Mouse (Mus musculus) ES-Bruce4 (cell line): ENCODE data around the gene Zscan2. TPM values are rescaled to one million over a fixed set of nuclear protein-coding genes. Genes with fewer than 3 reads are reported as not detected.

ENCODE experiments used
- H3K27ac ChIP-seq: 2 replicates; pipeline ENCODE4 v1.5.1; 2012; ENCODE audit warnings: low read length, inconsistent platforms; ENCODE audit not compliant: insufficient read depth
- H3K27me3 ChIP-seq: 2 replicates; pipeline ENCODE4 v1.6.1; 2012; ENCODE audit warnings: mild to moderate bottlenecking, low read length, inconsistent platforms; ENCODE audit not compliant: control insufficient read depth, poor library complexity, insufficient read depth, severe bottlenecking
- H3K36me3 ChIP-seq: 2 replicates; pipeline ENCODE4 v1.6.1; 2012; ENCODE audit warnings: inconsistent platforms, mild to moderate bottlenecking, low read length, moderate library complexity; ENCODE audit not compliant: control insufficient read depth, poor library complexity, insufficient read depth, severe bottlenecking
- H3K4me1 ChIP-seq: one replicate; pipeline ENCODE4 v1.8.1; 2011; ENCODE audit warnings: low read length; ENCODE audit not compliant: control insufficient read depth, insufficient read depth
- H3K4me3 ChIP-seq: 2 replicates; pipeline ENCODE4 v1.5.1; 2011; ENCODE audit warnings: low read depth, mild to moderate bottlenecking, low read length
- H3K9ac ChIP-seq: 2 replicates; pipeline ENCODE4 v1.6.1; 2012; ENCODE audit warnings: low read depth, mild to moderate bottlenecking, inconsistent platforms; ENCODE audit not compliant: poor library complexity, severe bottlenecking
- H3K9me3 ChIP-seq: replicated peaks from 2 replicates; pipeline ENCODE4 v1.6.1; 2012; ENCODE audit warnings: mild to moderate bottlenecking, low read length, inconsistent platforms; ENCODE audit not compliant: control insufficient read depth, poor library complexity, insufficient read depth, severe bottlenecking
- CTCF ChIP-seq: IDR thresholded peaks from one replicate; pipeline ENCODE4 v1.8.1; 2011; ENCODE audit warnings: low read depth, low read length
- EP300 ChIP-seq: IDR thresholded peaks from 2 replicates; pipeline ENCODE4 v1.6.1; 2011; ENCODE audit warnings: low read depth, low read length; ENCODE audit not compliant: insufficient read depth
- POLR2A ChIP-seq: IDR thresholded peaks from one replicate; pipeline ENCODE4 v1.8.1; 2011; ENCODE audit warnings: low read length; ENCODE audit not compliant: insufficient read depth
- polyA plus RNA-seq: library from polyadenylated mRNA; stranded (reverse); fragments of >200 nt; gene quantifications from 2 replicates; pipeline ENCODE4 v1.2.4, GENCODE M21; 2011; ENCODE audit warnings: low read depth; ENCODE audit not compliant: missing spikeins, insufficient read depth, insufficient read length

Zscan2 gene
- polyA plus RNA-seq, 1 experiment, result 4.9 TPM

GRCm38 (mm10) chr7:80840937-80841336 is 19.8 kb upstream of the Zscan2 start:
- H3K36me3 ChIP-seq, result no peaks in the 10 kb centered on the region
- no peak overlapping the region for H3K27ac ChIP-seq
- no peak overlapping the region for H3K9ac ChIP-seq
- H3K4me1 ChIP-seq, result peaks cover 6% of the 10 kb centered on the region
- TF ChIP-seq CTCF (no peak), POLR2A (no peak), EP300 (no peak)
- H3K4me3 ChIP-seq, result no peak overlapping the region
- H3K9me3 ChIP-seq, result no peaks in the 10 kb centered on the region
- H3K27me3 ChIP-seq, result no peaks in the 10 kb centered on the region

GRCm38 (mm10) chr7:80842132-80842531 is 18.6 kb upstream of the Zscan2 start:
- Histone ChIP-seq H3K9me3 (no peaks in the 10 kb centered on the region), H3K36me3 (no peaks in the 10 kb centered on the region), H3K27ac (no peak overlapping the region), H3K4me3 (no peak overlapping the region), H3K9ac (no peak overlapping the region), H3K27me3 (no peaks in the 10 kb centered on the region), H3K4me1 (peaks cover 6% of the 10 kb centered on the region)
- TF ChIP-seq POLR2A (no peak), EP300 (peak; percentile 25; the same call in 1 of the 2 replicates)

- TF ChIP-seq EP300 (no peak), CTCF (no peak), POLR2A (no peak)
- H3K4me1 ChIP-seq, result peaks cover 6% of the 10 kb centered on the region
- H3K4me3 ChIP-seq, result no peak overlapping the region
- no peaks in the 10 kb centered on the region for H3K27me3 ChIP-seq
- H3K27ac ChIP-seq, result no peak overlapping the region
- no peak overlapping the region for H3K9ac ChIP-seq
- H3K36me3 ChIP-seq, result no peaks in the 10 kb centered on the region
- H3K9me3 ChIP-seq, result no peaks in the 10 kb centered on the region
Measured at GRCm38 (mm10) chr7:80843176-80843575, 17.5 kb upstream of the Zscan2 start.

DNA sequence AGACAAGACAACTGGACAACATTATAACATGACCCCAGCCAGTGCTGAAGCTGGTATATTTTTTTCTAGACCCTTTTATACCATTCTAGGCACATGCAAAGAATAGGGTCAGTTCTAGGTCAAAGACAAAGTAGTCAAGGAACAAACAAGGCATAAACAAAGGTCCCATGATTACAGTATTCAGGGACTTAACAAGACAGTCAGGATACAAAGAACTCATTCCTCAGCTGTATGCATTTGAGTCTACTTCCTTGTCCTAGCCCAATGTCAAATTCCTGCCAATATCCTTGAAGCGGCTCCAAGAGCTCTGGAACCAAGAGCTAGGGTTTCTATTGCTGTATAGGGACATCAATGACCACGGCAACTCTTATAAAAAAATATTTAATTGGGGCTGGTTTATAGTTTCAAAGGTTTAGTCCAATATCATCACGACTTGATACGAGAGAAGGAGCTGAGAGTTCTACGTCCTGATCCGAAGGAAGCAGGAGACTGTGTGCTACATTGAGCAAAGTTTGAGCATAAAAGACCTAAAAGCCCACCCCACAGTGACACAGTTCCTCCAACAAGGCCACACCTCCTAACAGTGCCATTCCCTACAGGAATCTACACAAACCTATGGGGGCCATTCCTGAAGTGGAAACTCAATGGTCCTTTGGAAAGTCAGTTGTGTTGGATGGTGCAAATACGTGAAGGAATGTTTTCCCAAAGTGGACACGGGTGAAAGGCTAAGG is 16.6 kb upstream of the Zscan2 start:
- Histone ChIP-seq H3K4me3 (no peak overlapping the region), H3K9me3 (no peaks in the 10 kb centered on the region), H3K27ac (peak overlapping the region; percentile 57), H3K9ac (no peak overlapping the region), H3K27me3 (no peaks in the 10 kb centered on the region), H3K4me1 (peaks cover 4% of the 10 kb centered on the region), H3K36me3 (no peaks in the 10 kb centered on the region)
- TF ChIP-seq CTCF, result no peak
- peak; percentile 37; the same call in 1 of the 2 replicates for TF ChIP-seq EP300
- TF ChIP-seq POLR2A, result no peak

- no peak overlapping the region for H3K9ac ChIP-seq
- H3K27ac ChIP-seq, result peak overlapping the region; percentile 57; the same call in 1 of the 2 replicates
- H3K4me1 ChIP-seq, result peaks cover 4% of the 10 kb centered on the region
- H3K36me3 ChIP-seq, result no peaks in the 10 kb centered on the region
- no peaks in the 10 kb centered on the region for H3K9me3 ChIP-seq
- no peak for TF ChIP-seq POLR2A
- TF ChIP-seq CTCF, result no peak
- no peak for TF ChIP-seq EP300
- no peak overlapping the region for H3K4me3 ChIP-seq
- H3K27me3 ChIP-seq, result no peaks in the 10 kb centered on the region
Measured at GRCm38 (mm10) chr7:80844691-80845090, 16.0 kb upstream of the Zscan2 start.

- no peaks in the 10 kb centered on the region for H3K36me3 ChIP-seq
- peaks cover 4% of the 10 kb centered on the region for H3K4me1 ChIP-seq
- H3K9me3 ChIP-seq, result no peaks in the 10 kb centered on the region
- H3K27ac ChIP-seq, result peak overlapping the region; percentile 67
- no peaks in the 10 kb centered on the region for H3K27me3 ChIP-seq
- H3K4me3 ChIP-seq, result peak overlapping the region; percentile 45
- no peak for TF ChIP-seq EP300
- H3K9ac ChIP-seq, result peak overlapping the region; percentile 7; the same call in 1 of the 2 replicates
Measured at GRCm38 (mm10) chr7:80845621-80846279, 15.0 kb upstream of the Zscan2 start.
